Mouse (Mus musculus) macrophage (primary cell): ENCODE measurements around the gene C2cd2. TPM values are rescaled to one million over a fixed set of nuclear protein-coding genes. Genes with fewer than 3 reads are reported as not detected.

Experiments
- H3K27ac ChIP-seq: fragments of 350-480 bp; formaldehyde crosslinking; 2 replicates; pipeline ENCODE4 v1.9.0; 2021
- H3K36me3 ChIP-seq: fragments of 350-480 bp; formaldehyde crosslinking; 2 replicates; pipeline ENCODE4 v1.9.0; 2021; ENCODE audit errors: inconsistent target
- H3K4me3 ChIP-seq: fragments of 350-480 bp; formaldehyde crosslinking; 2 replicates; pipeline ENCODE4 v1.9.0; 2021; ENCODE audit errors: inconsistent target
- H3K79me2 ChIP-seq: fragments of 350-480 bp; formaldehyde crosslinking; 2 replicates; pipeline ENCODE4 v1.9.0; 2021; ENCODE audit errors: inconsistent target
- WGBS: methylation state at CpG from one replicate; pipeline ENCODE4 v1.1.7; 2026; ENCODE audit warnings: inconsistent platforms; ENCODE audit not compliant: missing documents; 5-methylcytosine and 5-hydroxymethylcytosine counted together
- polyA plus RNA-seq: library from polyadenylated mRNA; stranded (reverse); fragments of 250-400 nt; gene quantifications from 3 replicates; pipeline ENCODE4 v1.2.4, GENCODE M21; 2018; ENCODE audit warnings: inconsistent platforms

The C2cd2 gene
- polyA plus RNA-seq, 1 experiment from 2014 or later = 22.8 TPM

GRCm38 (mm10) chr16:97844967-97845937 lies 117.1 kb downstream of the C2cd2 start:
- Histone ChIP-seq H3K79me2 (peaks cover 23% of the 10 kb centered on the region; the same call in 1 of the 2 replicates), H3K27ac (no peak overlapping the region), H3K4me3 (no peak overlapping the region), H3K36me3 (no peaks in the 10 kb centered on the region)
- WGBS = 84% methylated on average over 12 of the region's 12 CpGs

- Histone ChIP-seq H3K27ac (no peak overlapping the region), H3K4me3 (no peak overlapping the region), H3K79me2 (no peaks in the 10 kb centered on the region), H3K36me3 (peaks cover 43% of the 10 kb centered on the region; the same call in 1 of the 2 replicates)
- 96% methylated on average over 3 of the region's 3 CpGs for WGBS
Observed at GRCm38 (mm10) chr16:97832154-97832553, 130.2 kb downstream of the C2cd2 start.

GRCm38 (mm10) chr16:97828207-97828606 lies 134.2 kb downstream of the C2cd2 start:
- no peak overlapping the region for H3K27ac ChIP-seq
- H3K36me3 ChIP-seq = peaks cover 15% of the 10 kb centered on the region; the same call in 1 of the 2 replicates
- H3K4me3 ChIP-seq = no peak overlapping the region
- 91% methylated on average over 1 of the region's 1 CpGs for WGBS
- H3K79me2 ChIP-seq = no peaks in the 10 kb centered on the region

DNA sequence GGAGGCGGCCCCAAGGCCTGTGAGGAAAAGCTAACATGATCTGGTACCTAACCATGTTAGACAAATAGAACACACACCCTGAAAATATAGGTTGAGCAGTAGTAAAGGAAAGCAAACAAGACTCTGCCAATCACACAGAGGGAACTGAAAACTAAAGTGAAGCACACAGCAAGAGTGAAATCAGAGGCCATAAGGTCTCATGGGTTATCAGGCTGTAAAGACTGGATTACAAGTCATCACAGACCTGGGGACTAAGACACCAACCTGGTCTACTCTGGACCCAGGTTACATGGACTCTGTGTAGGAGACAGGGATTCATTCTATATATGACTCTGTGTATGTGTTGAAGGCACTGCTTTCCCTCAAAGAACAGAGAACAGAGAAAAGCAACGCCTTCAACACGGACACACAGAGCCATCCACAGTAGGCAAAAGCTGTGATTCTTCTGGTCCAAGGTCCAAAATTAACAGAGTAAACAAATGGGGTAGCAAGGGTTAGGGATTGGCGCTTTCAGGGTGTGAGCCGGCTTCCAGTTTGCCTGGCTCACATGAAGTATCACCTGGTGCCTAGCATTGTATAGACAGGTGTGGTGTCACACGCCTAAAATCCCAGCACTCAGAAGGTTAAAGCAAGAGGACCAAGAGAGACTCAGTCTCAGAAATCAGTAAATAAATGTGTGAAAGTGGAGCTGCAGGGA lies 138.9 kb downstream of the C2cd2 start:
- H3K36me3 ChIP-seq = peaks cover 2% of the 10 kb centered on the region; the same call in 1 of the 2 replicates
- no peaks in the 10 kb centered on the region for H3K79me2 ChIP-seq
- H3K4me3 ChIP-seq = no peak overlapping the region
- WGBS = 93% methylated on average over 6 of the region's 6 CpGs
- no peak overlapping the region for H3K27ac ChIP-seq

- H3K27ac ChIP-seq = no peak overlapping the region
- H3K79me2 ChIP-seq = no peaks in the 10 kb centered on the region
- 37% methylated on average over 4 of the region's 4 CpGs for WGBS
- H3K36me3 ChIP-seq = peaks cover 32% of the 10 kb centered on the region; the same call in 1 of the 2 replicates
- no peak overlapping the region for H3K4me3 ChIP-seq
Observed at GRCm38 (mm10) chr16:97819532-97819931, 142.9 kb downstream of the C2cd2 start.

DNA sequence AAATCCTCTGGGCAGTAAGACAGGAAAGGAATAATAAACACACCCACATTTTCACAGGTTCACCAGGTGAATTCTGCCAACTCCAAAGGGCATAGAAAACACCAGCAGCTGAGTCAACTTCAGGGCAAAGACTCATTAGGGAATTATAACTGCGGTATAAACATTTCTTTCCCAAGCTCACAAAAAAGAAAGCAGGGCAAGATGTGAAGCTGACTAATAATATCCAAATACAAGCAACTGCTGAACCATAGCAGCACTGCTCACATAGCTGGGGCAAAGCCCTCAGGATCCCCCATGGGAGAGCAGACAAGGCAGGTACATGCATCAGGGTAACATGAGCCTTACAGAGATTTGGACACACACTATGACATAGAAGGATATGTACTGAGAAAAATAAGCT lies 145.0 kb downstream of the C2cd2 start:
- H3K36me3 ChIP-seq = peaks cover 37% of the 10 kb centered on the region; the same call in 1 of the 2 replicates
- no peak overlapping the region for H3K4me3 ChIP-seq
- WGBS = 89% methylated on average over 1 of the region's 1 CpGs
- no peak overlapping the region for H3K27ac ChIP-seq
- H3K79me2 ChIP-seq = no peaks in the 10 kb centered on the region

DNA sequence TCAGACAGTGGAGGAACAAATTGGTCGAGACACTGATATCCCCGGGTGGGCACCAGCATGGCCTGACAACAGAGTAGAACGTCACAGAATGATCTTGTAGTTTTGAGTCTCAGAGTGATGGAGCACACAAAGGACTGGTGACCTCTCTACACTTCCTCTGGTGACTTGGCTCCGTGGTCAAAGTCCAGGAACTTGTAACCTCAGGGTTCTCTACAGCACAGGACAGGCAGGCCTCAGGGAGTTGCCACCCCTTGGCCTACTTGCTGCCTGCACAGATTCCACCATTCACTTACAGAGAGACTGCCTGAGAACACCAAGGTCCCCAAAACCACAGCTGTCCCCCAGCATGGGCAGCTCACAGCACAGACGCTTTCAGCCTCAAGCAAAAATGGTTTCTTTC lies 147.1 kb downstream of the C2cd2 start:
- 72% methylated on average over 5 of the region's 5 CpGs for WGBS
- Histone ChIP-seq H3K79me2 (no peaks in the 10 kb centered on the region), H3K36me3 (peaks cover 51% of the 10 kb centered on the region), H3K27ac (no peak overlapping the region), H3K4me3 (no peak overlapping the region)

DNA sequence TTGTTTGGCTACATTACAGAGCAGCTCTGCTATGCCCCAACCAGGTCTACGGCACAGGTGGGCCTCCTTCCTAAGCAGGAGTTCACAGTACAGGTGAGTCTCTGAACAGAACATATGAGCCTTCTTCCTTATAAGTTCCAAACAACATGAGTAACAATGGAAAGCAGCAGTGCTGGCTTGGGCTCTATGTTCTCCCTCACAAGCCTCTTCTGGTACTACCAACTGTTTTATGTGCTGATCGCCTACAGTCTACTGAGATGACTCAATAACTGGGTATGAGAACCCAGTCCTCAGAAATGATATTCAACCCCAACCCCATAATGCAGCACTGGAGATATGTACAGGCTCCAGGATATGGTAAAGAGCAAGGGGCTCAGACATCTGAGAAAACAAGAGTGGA lies 148.3 kb downstream of the C2cd2 start:
- Histone ChIP-seq H3K4me3 (no peak overlapping the region), H3K27ac (no peak overlapping the region), H3K79me2 (no peaks in the 10 kb centered on the region), H3K36me3 (peaks cover 60% of the 10 kb centered on the region)
- WGBS = 96% methylated on average over 2 of the region's 2 CpGs

GRCm38 (mm10) chr16:97808881-97809280 lies 153.5 kb downstream of the C2cd2 start:
- no peak overlapping the region for H3K4me3 ChIP-seq
- 100% methylated on average over 3 of the region's 3 CpGs for WGBS
- no peak overlapping the region for H3K27ac ChIP-seq
- H3K79me2 ChIP-seq = no peaks in the 10 kb centered on the region
- H3K36me3 ChIP-seq = peaks cover 66% of the 10 kb centered on the region

- WGBS = 96% methylated on average over 3 of the region's 3 CpGs
- H3K4me3 ChIP-seq = no peak overlapping the region
- H3K79me2 ChIP-seq = no peaks in the 10 kb centered on the region
- H3K27ac ChIP-seq = no peak overlapping the region
- H3K36me3 ChIP-seq = peaks cover 57% of the 10 kb centered on the region
Observed at GRCm38 (mm10) chr16:97805646-97806045, 156.8 kb downstream of the C2cd2 start.

Other genes with a start within 250 kb of the C2cd2 start
- not detected in 3 replicates for gene Ripk4, start 198.8 kb downstream of the C2cd2 start, polyA plus RNA-seq
- gene Prdm15, start 110.7 kb downstream of the C2cd2 start, polyA plus RNA-seq = 2.1 to 4.8 TPM (median 3.2 TPM) in 3 replicates
- gene Zbtb21, start within 50 bp of the C2cd2 start, polyA plus RNA-seq = 18.7 to 27.0 TPM (median 20.6 TPM) in 3 replicates
- 30.1 to 43.1 TPM (median 36.6 TPM) in 3 replicates for gene B230307C23Rik, start 34.7 kb upstream of the C2cd2 start, polyA plus RNA-seq
- 1.6 to 6.3 TPM (median 2.9 TPM) in 3 replicates for gene A630089N07Rik, start 119.9 kb upstream of the C2cd2 start, polyA plus RNA-seq